Mouse (Mus musculus) brain, embryonic 14.5 days (tissue): ENCODE data around the gene Arhgef38.

Experiments
- CTCF ChIP-seq: fragments of 200-500 bp; IDR thresholded peaks from 2 replicates; pipeline ENCODE4 v1.5.1; 2012; ENCODE audit warnings: inconsistent platforms, mild to moderate bottlenecking, moderate library complexity, borderline replicate concordance; ENCODE audit not compliant: insufficient read depth, insufficient read length; ENCODE audit errors: extremely low read depth
- POLR2A ChIP-seq: fragments of 200-500 bp; IDR thresholded peaks from 2 replicates; pipeline ENCODE4 v1.6.1; 2012; ENCODE audit warnings: mild to moderate bottlenecking, inconsistent platforms, borderline replicate concordance; ENCODE audit not compliant: poor library complexity, insufficient read depth, insufficient read length, severe bottlenecking; ENCODE audit errors: extremely low read depth

- TF ChIP-seq CTCF = no peak
- no peak for TF ChIP-seq POLR2A
Measured at GRCm38 (mm10) chr3:133213434-133214114, 21.2 kb downstream of the Arhgef38 start.
